Mouse (Mus musculus) limb, embryonic 10.5 days (tissue): ENCODE measurements around the gene Nhsl2. TPM values are rescaled to one million over a fixed set of nuclear protein-coding genes. Genes with fewer than 3 reads are reported as not detected.
"Not testable (repeated sequence)": the region's sequence is repeated elsewhere in the genome, so short reads cannot be mapped to it uniquely, and the experiment has no call there.

Experiments used
- DNase-seq: peaks from one replicate; pipeline ENCODE4 v3.0.0-alpha.2; 2017; ENCODE audit warnings: low spot score
- H3K27ac ChIP-seq: fragments of 300-500 bp; sonication (generic); 2 replicates; pipeline ENCODE4 v1.5.1; 2016; ENCODE audit warnings: mild to moderate bottlenecking
- H3K27me3 ChIP-seq: fragments of 300-500 bp; sonication (generic); 2 replicates; pipeline ENCODE4 v1.6.1; 2016; ENCODE audit warnings: low read depth, mild to moderate bottlenecking; ENCODE audit not compliant: poor library complexity, severe bottlenecking
- H3K36me3 ChIP-seq: fragments of 300-500 bp; sonication (generic); 2 replicates; pipeline ENCODE4 v1.6.1; 2016; ENCODE audit warnings: mild to moderate bottlenecking, moderate library complexity
- H3K4me1 ChIP-seq: fragments of 300-500 bp; sonication (generic); 2 replicates; pipeline ENCODE4 v1.6.1; 2016
- H3K4me3 ChIP-seq: fragments of 300-500 bp; sonication (generic); 2 replicates; pipeline ENCODE4 v1.5.1; 2016; ENCODE audit warnings: mild to moderate bottlenecking, moderate library complexity
- H3K9me3 ChIP-seq: fragments of 300-500 bp; sonication (generic); replicated peaks from 2 replicates; pipeline ENCODE4 v1.6.1; 2016; ENCODE audit warnings: mild to moderate bottlenecking
- WGBS: fragments of 180-500 bp; shearing (Covaris S2); methylation state at CpG from one replicate; pipeline ENCODE4 v1.1.7; 2016; 5-methylcytosine and 5-hydroxymethylcytosine counted together
- polyA plus RNA-seq: library from polyadenylated mRNA; unstranded; fragments of >200 nt; fragmentation: Nextera tagmentation; extraction: Ambion mirVana; gene quantifications from 2 replicates; pipeline ENCODE4 v1.2.1, GENCODE M21; 2016

Nhsl2 gene
- polyA plus RNA-seq: 19.7 and 21.4 TPM in 2 replicates

GRCm38 (mm10) chrX:101849281-101849821 is at the start of gene Nhsl2:
Nhsl2 (plus strand) TSS chrX:101849385.
- peak within 1 kb of the TSS; percentile 63 for H3K4me3 ChIP-seq
- H3K27ac ChIP-seq: peak within 1 kb of the TSS; percentile 86
- DNase-seq: peak; percentile 66
- H3K36me3 ChIP-seq: no peaks in the 10 kb centered on the region
- H3K4me1 ChIP-seq: peaks cover 39% of the 10 kb centered on the region
- H3K9me3 ChIP-seq: no peaks in the 10 kb centered on the region
- 12% methylated on average over 51 of the region's 58 CpGs for WGBS
- H3K27me3 ChIP-seq: peaks cover 100% of the 10 kb centered on the region

- Histone ChIP-seq H3K4me1 (no peaks in the 10 kb centered on the region), H3K36me3 (no peaks in the 10 kb centered on the region), H3K27me3 (peaks cover 54% of the 10 kb centered on the region), H3K27ac (no peak overlapping the region), H3K4me3 (no peak overlapping the region), H3K9me3 (no peaks in the 10 kb centered on the region)
- DNase-seq: no peak
- WGBS: 27% methylated on average over 2 of the region's 2 CpGs
Measured at GRCm38 (mm10) chrX:101805512-101805911, 43.7 kb upstream of the Nhsl2 start.

GRCm38 (mm10) chrX:101811750-101812149 is 37.4 kb upstream of the Nhsl2 start:
- Histone ChIP-seq H3K4me3 (no peak overlapping the region), H3K9me3 (no peaks in the 10 kb centered on the region), H3K27ac (no peak overlapping the region), H3K27me3 (peaks cover 78% of the 10 kb centered on the region), H3K36me3 (no peaks in the 10 kb centered on the region), H3K4me1 (no peaks in the 10 kb centered on the region)
- no peak for DNase-seq
- 68% methylated on average over 3 of the region's 3 CpGs for WGBS

GRCm38 (mm10) chrX:101819163-101819562 is 30.0 kb upstream of the Nhsl2 start:
- Histone ChIP-seq H3K36me3 (no peaks in the 10 kb centered on the region), H3K27me3 (peaks cover 93% of the 10 kb centered on the region), H3K9me3 (no peaks in the 10 kb centered on the region), H3K4me1 (no peaks in the 10 kb centered on the region), H3K27ac (no peak overlapping the region), H3K4me3 (no peak overlapping the region)
- WGBS: 44% methylated on average over 1 of the region's 1 CpGs
- DNase-seq: no peak

- H3K4me3 ChIP-seq, H3K36me3 ChIP-seq, H3K27ac ChIP-seq, H3K4me1 ChIP-seq, DNase-seq, H3K9me3 ChIP-seq: not testable (repeated sequence)
- H3K27me3 ChIP-seq: peaks cover 86% of the 10 kb centered on the region
Measured at GRCm38 (mm10) chrX:101819980-101820379, 29.2 kb upstream of the Nhsl2 start.

GRCm38 (mm10) chrX:101847191-101847795 is 1.9 kb upstream of the Nhsl2 start:
- Histone ChIP-seq H3K27me3 (peaks cover 97% of the 10 kb centered on the region), H3K4me3 (0 out of 2 replicates have a peak overlapping the region, but pooled peaks have one; percentile 4), H3K4me1 (peaks cover 37% of the 10 kb centered on the region), H3K9me3 (no peaks in the 10 kb centered on the region), H3K27ac (peak overlapping the region; percentile 50; the same call in 1 of the 2 replicates), H3K36me3 (no peaks in the 10 kb centered on the region)
- 27% methylated on average over 5 of the region's 5 CpGs for WGBS
- peak; percentile 36 for DNase-seq

GRCm38 (mm10) chrX:101849901-101850551 is 841 bp downstream of the Nhsl2 start:
- Histone ChIP-seq H3K27me3 (peaks cover 100% of the 10 kb centered on the region), H3K27ac (peak overlapping the region; percentile 86), H3K36me3 (no peaks in the 10 kb centered on the region), H3K4me3 (peak overlapping the region; percentile 63), H3K9me3 (no peaks in the 10 kb centered on the region), H3K4me1 (peaks cover 39% of the 10 kb centered on the region)
- WGBS: 11% methylated on average over 57 of the region's 59 CpGs
- DNase-seq: peak; percentile 68

- no peak overlapping the region for H3K4me3 ChIP-seq
- no peaks in the 10 kb centered on the region for H3K9me3 ChIP-seq
- no peak for DNase-seq
- peaks cover 97% of the 10 kb centered on the region for H3K27me3 ChIP-seq
- no peak overlapping the region for H3K27ac ChIP-seq
- H3K4me1 ChIP-seq: peaks cover 23% of the 10 kb centered on the region
- no peaks in the 10 kb centered on the region for H3K36me3 ChIP-seq
- WGBS: 33% methylated on average over 7 of the region's 7 CpGs
Measured at GRCm38 (mm10) chrX:101851566-101852354, 2.6 kb downstream of the Nhsl2 start.

- no peak overlapping the region for H3K27ac ChIP-seq
- WGBS: 76% methylated on average over 4 of the region's 4 CpGs
- H3K9me3 ChIP-seq: no peaks in the 10 kb centered on the region
- peaks cover 93% of the 10 kb centered on the region for H3K27me3 ChIP-seq
- no peaks in the 10 kb centered on the region for H3K36me3 ChIP-seq
- no peak for DNase-seq
- H3K4me1 ChIP-seq: no peaks in the 10 kb centered on the region
- H3K4me3 ChIP-seq: no peak overlapping the region
Measured at GRCm38 (mm10) chrX:101863666-101864378, 14.6 kb downstream of the Nhsl2 start.

- 56% methylated on average over 5 of the region's 5 CpGs for WGBS
- H3K36me3 ChIP-seq: no peaks in the 10 kb centered on the region
- no peaks in the 10 kb centered on the region for H3K9me3 ChIP-seq
- H3K27ac ChIP-seq: no peak overlapping the region
- peaks cover 92% of the 10 kb centered on the region for H3K27me3 ChIP-seq
- DNase-seq: peak; percentile 4
- no peak overlapping the region for H3K4me3 ChIP-seq
- H3K4me1 ChIP-seq: no peaks in the 10 kb centered on the region
Measured at GRCm38 (mm10) chrX:101864788-101865187, 15.6 kb downstream of the Nhsl2 start.

- no peak for DNase-seq
- H3K36me3 ChIP-seq: no peaks in the 10 kb centered on the region
- WGBS: 51% methylated on average over 3 of the region's 3 CpGs
- H3K9me3 ChIP-seq: no peaks in the 10 kb centered on the region
- H3K4me1 ChIP-seq: 0 out of 2 replicates have a peak, but pooled peaks cover 4% of the 10 kb centered on the region
- no peak overlapping the region for H3K4me3 ChIP-seq
- H3K27ac ChIP-seq: no peak overlapping the region
- H3K27me3 ChIP-seq: peaks cover 91% of the 10 kb centered on the region
Measured at GRCm38 (mm10) chrX:101874147-101874546, 25.0 kb downstream of the Nhsl2 start.

- WGBS: 52% methylated on average over 2 of the region's 2 CpGs
- Histone ChIP-seq H3K4me1 (0 out of 2 replicates have a peak, but pooled peaks cover 4% of the 10 kb centered on the region), H3K27ac (no peak overlapping the region), H3K9me3 (no peaks in the 10 kb centered on the region), H3K4me3 (no peak overlapping the region), H3K36me3 (no peaks in the 10 kb centered on the region), H3K27me3 (peaks cover 91% of the 10 kb centered on the region)
- no peak for DNase-seq
Measured at GRCm38 (mm10) chrX:101874901-101875300, 25.7 kb downstream of the Nhsl2 start.
